Mouse (Mus musculus) thymus, postnatal 10 days (tissue): Measurements from ENCODE around the gene Dnmt3a.

Experiments used
- DNase-seq, 2 experiments: peaks; one replicate each; pipeline ENCODE4 v3.0.0; 2021; ENCODE audit warnings: low spot score in 2 of 2

The Dnmt3a gene

DNA sequence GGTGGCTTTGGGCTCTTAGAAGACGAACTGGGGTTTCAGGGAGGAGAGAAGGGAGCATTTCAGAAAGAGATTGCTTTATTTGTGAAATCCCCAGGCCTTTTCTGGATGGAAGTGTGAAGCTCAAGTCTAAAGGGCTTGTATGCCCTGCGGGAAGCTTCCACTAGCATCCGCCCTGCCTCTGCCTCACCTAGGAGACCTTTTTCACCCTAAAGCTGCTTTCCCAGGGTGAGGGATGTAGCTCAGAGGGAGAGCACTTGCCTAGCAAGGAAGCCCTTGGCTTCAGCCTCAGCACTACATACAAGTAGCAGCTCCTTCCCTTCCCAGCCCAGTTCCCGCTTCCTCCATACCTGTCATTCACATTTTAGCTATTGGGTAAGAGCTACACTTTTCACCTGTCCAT lies 71.6 kb downstream of the Dnmt3a start:
- no peak for DNase-seq

DNA sequence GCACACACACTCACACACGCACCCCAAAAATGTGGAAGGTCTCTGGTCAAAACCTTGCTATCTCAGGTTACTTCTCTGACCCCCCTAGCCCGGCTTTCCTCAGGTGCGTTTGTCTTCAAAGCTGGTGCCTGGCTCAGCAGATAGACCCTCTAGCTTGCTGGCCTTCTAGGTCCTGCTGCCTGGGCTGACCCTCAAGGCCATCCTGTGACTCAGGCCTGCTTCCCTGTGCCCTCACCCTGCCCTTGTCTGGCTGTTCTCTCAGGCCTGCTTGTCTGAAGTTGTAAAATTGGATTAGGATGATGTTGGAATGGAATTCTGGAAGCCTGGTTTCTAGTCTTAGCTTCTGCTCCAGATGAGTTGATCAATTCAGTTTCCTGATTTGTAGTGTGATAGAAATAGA lies 75.7 kb downstream of the Dnmt3a start:
- no peak for DNase-seq

DNA sequence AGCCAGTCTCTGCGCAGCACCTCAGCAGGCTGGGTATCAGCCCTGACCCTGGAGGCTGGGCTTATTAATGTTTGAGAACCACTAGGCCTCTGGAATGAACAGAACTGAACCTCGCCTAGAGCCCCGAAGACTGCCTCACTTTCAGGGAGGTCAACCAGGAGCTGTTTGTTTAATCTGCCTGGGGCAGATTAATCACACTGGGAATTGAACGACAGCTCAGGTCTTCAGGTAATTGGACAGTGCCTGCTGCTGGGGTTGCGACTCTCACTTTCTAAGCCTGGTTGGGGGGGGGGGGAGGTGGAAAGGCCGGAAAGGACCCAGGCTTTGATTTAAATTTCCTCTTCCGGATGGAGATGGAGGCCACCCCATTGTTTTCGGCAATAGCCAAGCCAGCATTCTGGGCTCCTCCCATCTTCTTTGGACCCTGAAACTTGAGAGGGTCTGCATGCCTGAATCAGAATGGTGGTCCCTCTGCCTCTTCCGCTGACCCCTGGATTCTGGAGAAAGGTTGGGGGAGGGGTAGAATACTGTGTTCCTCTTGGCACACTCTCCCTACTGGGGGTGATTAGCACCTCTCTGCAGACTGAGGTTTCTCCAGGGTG lies 79.2 kb downstream of the Dnmt3a start:
- no peak for DNase-seq

DNA sequence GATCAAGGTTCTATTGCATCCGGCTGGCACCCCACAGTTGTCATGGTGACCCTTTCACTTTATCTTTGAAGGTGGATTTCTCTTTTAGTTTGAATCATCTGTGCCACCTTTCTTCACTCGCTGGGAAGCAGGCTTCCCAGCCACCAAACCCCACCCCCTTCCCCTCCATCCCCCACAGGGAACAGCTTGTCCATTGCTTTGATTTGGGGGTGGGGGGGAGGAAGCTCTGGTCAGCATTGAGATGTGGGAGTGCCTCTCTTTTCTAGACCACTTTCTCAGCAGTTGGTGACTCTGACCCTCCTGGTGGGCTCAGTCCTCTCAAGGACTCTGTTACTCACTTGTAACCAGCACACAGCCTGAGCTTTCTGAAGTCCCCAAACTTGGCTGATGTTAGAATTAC lies 80.8 kb downstream of the Dnmt3a start:
- DNase-seq, result no peak

DNA sequence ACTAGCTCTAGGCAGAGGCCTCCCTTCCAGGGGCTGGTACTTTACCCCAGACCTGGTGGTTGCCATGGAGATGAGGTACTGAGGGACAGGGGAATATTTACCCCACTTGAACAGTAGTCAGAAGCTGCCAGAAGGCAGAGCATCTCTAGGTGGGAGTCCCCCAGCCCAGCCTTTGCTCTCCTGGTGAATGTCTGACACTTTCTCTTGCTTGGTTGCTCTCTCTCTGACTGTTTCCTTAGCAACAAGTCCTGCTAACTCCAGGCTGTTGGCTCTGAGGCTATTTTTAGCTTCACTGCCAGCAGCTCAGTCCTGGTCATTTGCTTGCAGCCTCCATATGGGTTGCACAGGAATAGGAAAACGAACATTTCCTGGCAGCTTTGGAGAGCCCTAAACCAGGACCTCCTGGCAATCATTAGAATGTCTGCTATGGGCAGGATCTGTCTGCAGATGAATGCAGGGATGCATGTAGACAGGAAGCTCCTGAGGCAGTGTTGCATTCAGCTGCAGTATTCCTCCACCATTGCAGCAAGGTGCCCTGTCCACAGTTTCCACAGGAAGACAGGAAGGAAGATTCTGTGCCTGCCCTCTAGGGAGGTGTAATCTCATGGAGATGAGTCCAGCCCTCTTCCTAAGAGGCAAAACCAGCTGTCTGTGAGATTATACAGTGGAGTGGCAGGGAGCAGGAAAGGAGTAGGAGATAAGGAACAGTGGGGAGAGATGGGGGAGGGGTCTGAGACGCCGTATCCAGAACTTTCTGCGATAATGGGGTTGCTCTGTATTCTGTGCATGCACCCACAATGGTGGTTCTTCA lies 81.9 kb downstream of the Dnmt3a start:
- no peak for DNase-seq

DNA sequence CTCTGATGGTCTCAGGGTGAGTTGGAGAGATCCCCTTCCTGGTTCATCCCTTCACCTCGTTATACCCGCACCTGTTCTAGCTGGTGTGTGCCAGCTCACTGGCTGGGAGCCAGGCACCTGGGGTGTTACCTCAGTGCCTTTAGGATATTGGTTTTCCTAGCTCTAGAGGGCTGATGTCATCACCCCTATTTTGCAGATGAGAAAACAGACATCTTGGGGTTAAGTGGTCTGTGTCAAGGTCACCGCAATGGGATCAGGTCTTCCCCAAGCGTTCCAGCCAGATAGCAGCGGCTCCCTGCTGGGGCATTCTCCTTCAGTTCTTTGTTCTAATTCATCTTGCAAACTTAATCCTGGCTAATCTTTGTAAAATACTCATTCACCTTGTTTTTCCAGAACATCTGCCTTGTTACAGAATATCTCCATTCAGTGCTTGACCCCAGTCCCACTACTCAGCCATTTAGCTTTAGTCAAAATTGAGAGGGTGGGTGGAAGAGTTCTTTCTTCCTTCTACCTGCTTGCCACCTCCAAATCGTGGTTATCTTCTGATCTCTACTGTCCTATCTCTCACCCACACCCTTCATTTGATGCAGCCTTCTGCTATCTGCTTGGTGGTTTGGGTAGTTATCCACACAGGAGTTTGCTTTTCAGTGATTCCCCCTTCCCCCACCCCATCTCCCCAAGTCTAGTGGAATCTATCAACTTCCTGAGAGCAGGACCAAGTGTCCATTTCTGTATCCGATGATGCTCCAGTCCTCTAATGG lies 84.2 kb downstream of the Dnmt3a start:
- no peak for DNase-seq

DNA sequence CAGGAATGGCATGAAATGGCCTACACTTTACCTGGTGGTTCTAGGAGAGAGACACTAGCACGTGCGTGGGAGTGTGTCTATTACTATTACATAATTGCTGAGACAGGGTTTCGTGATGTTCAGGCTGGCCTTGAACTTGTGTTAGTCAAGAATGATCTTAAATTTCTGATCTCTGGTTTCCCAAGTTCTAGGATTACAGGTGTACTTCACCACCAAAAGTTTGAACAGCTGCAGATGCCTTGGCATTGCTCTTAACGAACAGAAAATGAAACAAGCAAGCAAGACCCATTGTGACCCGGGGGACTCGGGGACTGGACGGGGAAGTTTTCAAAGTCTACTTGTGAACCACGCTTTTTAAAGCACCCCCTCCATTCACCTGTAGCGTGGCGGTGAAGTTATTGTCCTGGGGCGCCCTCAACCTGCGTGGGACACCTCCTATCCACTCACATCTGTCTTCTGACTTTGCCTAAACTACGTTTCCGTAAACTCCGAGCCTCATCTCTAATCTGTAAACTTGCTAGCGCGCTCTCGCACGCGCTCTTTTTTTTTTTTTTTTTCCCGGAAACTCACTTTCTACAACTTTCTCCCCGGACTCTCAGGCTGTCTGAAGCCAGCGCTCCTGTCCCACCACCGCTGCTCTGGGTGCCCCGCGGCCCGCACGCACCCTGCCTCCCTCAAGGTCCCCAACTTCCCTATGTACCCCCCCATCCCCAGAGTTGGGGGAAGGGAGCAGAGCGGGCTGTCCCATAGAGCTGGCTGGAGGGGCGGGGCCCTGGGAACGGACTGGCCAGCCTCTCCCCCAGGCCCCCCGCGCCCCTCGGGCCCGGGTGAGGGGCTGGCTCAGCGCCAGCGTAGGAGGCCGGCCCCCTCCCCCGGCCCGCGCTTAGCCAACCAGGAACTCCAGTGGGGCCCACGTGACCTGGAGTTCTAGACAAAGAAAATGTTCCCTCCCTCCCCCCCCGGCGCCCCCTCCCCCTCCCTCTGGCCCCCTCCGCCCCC lies 85.2 kb downstream of the Dnmt3a start:
- DNase-seq, result peak; percentile 63 to 69

DNA sequence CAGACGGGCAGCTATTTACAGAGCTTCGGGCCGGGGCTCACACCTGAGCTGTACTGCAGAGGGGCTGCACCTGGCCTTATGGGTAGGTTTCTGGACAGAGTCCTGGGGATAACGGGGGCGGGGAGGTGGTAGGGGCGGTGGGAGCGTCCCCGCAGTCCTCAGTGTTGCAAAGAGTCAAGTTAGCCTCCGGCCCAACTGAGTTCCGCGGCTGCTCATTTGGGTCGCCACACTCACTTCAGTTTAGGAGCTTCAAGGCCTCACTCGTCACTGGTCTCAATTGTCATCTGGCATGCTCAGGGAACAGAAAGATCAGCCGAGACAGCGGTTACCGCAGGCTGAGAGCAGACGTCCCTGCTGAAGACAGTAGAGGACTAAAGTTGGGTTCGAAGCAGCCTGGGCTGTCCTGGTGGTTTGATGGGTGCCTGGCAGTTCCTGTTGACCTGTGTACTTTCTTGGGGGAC lies 86.0 kb downstream of the Dnmt3a start:
- DNase-seq, result peak; percentile 39 to 45

DNA sequence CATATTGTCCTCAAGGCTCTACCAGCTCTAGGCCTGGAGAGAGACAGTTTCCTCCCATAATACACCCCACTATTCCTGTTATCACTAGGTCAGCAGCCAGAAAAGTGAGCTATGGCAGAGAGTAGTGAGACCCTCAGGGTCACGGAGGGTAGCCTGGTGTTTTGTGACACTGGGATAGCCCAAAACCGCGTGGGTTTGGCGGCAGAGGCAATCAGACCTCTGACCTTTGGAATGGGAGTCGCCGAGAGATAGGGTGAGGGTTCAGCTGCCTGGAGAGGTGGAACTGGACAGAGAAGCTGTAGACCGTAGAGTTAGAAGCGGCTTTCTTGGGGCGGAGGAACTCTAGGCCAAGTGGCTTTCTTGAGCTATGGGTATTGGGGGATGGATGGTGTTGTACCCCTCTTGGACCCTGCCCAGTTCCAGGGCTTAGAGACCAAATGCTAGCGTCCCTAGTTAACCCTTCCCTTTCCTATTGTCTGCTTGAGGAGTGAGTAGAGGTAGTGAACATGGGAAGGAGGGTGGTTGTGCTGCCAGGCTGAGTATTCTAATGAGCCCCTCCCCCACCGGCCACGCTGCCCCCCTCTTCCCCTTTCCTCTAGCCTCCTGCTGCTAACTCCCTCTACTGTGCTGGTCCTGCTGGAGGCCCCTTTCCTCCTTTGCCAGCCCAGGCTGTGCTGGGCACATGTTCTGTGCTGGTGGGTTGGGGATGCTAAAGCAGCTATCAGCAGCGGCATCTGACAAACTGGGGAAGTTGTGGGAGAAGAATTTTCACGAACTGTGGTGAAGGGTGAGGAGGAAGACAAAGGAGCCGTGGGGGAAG lies 86.6 kb downstream of the Dnmt3a start:
- DNase-seq, result peak; percentile 26 to 30

DNA sequence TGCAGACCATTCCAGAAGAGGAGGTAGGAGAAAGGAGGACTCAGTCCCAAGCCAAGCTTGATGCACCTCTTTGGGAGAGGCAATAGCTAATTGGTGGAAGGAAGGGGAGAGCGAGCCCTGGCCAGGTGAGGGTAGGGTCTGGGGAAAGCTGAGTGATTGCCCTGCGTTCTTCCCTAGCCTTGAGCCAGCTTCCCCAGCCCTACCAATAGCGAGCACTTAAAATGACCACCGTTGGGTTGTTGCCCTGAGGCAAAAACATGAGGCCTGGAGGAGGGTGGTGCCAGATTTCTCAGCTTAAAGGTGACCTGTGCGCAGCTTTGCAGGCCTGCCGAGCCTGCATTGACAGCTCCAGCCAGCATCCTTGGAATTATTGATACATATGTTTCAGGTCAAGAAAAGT lies 87.5 kb downstream of the Dnmt3a start:
- no peak for DNase-seq

DNA sequence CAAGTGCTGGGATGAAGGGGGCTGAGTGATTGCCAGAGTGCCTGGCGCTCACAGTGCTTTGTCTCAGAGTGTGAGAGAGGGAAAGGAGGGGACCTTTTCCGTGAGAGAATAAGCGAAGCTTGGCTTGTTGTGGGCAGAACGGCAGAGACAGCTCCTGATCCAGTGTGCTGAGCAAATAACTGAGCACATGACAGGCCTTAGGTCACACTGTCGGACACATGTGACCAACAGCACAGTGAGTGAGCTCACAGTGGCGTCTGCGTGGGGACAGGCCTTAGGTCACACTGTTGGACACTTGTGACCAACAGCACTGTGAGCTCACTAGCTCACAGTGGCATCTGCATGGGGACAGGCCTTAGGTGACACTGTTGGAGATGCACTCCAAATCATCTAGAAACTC lies 88.7 kb downstream of the Dnmt3a start:
- DNase-seq, result no peak

DNA sequence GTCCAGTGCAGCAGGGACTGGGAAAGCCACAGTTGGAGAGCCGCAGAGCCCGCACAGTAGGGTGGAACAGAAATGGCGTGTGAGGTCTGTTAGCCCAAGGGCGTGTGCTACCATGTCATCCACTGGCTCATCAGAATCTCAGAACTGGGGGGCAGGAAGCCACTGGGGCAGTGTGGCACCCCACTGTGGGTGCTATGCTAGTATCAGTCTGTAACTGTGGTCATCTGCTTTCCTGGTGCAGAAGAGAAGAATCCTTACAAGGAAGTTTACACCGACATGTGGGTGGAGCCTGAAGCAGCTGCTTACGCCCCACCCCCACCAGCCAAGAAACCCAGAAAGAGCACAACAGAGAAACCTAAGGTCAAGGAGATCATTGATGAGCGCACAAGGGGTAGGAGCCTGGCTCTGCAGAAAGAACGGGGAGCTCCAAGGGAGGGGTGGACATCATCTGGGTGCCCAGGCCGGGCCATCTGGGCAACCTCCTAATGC lies 91.3 kb downstream of the Dnmt3a start:
- no peak for DNase-seq

DNA sequence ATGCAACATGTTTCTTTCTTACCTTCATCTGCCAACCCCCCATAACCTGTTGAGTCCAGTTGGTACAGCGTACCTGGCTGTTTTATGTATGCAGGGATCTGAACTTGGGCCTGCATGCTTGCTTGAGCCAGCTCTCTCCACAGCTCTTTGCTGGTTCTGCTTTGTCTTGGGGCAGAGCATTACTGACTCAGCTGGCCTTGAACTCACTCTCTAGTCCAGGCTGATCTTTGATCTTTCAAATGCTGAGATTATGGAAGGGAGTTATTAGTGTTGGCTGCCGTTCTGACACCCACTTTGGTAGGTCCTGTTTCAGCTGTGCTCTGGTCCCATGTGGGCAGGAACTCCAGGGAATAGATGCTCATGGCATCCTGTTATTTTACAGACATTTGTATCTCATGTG lies 93.0 kb downstream of the Dnmt3a start:
- no peak for DNase-seq

DNA sequence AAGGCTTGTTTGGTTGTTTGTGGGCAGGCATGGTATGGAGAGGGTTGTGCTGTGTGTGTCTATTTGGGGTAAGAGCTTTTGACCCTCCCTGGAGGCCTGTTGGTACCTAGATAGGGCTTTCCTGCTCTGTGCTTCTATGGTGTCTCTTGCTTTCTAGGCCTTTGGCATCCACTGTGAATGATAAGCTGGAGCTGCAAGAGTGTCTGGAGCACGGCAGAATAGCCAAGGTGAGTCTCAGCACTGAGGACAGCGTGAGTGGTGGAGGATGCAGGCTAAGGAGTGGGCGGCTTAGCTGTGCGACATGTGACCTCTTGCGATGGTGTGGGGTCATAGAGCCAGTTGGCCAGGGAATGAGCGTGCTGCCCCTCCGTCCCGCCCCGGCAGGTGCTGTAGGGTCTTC lies 99.6 kb downstream of the Dnmt3a start:
- DNase-seq, result no peak

DNA sequence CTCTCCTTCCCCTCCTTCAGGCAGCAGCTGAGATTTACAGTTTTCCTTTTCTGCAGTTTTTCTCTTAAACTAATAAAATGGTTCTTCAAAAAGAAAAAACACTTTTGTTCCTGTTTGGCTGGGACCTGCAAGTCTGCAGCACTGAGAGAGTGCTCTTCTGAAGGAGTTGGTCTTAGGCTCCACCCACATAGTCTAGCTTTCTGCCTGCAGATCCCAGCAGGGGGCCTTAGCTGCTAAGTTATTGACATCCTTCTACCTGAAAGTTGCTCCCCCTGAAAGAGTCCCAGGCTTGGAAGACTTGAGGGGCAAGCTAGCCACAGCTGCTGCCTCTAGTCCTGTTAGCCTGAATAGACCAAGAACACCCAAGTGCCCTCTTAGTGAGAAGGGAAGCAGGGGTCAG lies 100.5 kb downstream of the Dnmt3a start:
- DNase-seq, result no peak

DNA sequence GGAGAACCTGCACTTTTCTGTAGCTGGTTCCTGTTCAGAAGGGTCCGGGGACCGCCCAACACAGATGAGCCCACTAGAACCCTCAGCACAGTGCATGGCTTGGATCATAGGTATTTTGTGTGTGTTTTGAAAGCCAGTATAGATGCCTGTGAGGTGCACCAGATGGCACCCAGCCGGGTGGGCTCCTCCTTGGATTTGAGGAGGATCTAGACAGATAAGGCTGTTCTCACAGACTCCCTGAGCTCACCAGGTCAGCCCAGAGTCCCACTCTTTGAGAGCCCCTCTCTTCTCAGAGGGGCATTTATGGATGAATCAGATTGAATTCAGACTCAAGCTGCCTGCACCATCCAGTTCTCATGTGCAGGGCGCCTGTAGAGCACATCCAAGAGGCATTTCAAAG lies 101.2 kb downstream of the Dnmt3a start:
- DNase-seq, result no peak

DNA sequence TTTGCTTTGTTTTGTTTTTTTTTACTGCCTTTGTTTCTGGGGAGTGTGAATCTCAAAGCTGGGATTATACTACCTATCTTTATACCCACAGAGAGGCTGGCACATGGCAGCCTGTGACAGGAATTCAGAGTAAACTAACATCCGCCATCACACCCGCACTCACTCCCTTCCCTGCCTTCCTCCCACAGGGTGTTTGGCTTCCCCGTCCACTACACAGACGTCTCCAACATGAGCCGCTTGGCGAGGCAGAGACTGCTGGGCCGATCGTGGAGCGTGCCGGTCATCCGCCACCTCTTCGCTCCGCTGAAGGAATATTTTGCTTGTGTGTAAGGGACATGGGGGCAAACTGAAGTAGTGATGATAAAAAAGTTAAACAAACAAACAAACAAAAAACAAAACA lies 101.6 kb downstream of the Dnmt3a start:
- DNase-seq, result no peak

DNA sequence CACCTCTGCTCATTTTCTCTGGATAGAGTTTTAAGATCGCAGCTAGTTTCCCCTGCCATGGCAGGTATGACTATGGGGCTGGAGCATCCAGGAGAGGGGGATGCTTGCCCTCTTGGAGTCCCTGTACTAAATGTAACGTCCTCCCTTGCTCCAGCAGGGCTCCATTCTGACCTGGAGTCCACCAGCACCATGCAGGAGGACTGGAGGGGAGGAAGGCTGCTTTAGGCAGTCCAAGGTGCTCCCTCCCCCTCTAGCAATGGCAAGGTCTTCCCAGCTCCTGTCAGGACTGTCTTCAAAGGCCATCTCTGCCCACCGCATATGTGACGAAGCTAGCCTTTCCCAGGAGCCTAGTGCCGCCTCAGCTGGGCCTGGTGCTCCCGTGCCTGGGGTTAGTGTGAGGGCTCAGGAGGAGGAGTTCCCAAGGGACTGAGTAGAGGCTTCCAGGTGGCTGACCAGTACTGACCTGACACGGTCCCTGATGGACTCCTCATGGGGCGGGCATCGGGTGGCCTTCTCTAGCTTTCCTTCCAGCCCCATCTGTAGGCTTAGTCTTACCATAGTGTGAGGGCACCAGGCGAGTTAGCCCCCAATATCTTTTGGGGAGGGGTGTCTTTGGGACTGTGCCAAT lies 104.8 kb downstream of the Dnmt3a start:
- DNase-seq, result no peak

DNA sequence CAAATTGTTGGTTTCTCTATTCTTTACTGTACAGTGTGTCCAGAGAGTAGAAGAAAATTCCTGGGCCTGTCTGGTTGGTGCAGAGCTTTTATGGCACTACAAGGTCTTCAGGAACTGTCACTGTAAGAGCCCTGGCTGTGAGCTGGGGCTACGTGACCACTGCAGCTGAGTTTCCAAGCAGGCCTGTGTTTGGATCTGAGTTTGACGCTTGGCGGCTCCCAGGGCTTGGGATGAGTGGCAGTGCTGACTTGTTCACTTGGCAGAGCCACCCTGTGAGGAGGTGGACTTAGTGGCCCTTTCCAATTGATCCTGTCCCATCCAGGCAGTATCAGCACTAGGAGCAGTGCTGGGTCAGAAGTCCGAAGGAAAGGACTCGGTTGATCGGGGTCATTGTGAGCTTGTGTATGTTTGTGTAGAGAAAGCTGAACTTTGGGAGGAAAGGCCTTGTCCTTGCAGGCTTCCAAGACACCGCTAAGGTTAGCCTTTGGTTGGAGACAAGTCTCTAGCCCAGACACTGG lies 106.1 kb downstream of the Dnmt3a start:
- no peak for DNase-seq

DNA sequence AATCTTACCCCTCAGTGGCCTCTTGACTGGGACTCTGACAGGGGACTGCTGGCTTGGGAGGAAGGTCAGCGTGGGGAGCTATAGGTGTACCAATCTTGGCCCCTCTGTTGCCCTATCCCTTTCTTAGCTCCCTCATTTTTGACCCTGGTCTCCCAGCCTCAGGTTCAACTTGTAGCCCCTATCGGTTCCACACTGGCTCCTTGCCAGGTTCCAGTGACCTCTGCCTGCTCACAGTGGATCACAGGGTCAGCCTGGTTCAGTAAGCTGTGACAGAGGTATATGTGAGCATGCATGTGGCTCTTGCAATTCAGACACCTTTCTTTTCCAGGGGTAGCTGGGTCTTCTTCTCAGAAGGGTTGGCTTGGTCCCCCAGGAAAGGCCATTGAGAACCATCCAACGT lies 110.0 kb downstream of the Dnmt3a start:
- DNase-seq, result no peak
